Mouse (Mus musculus) lung, postnatal 0 days (tissue): ENCODE results near the gene Nmb.

ENCODE experiments used
- CTCF ChIP-seq: IDR thresholded peaks from 2 replicates; pipeline ENCODE4 v1.5.1; 2016; ENCODE audit warnings: antibody characterized with exemption, mild to moderate bottlenecking
- EP300 ChIP-seq: IDR thresholded peaks from 2 replicates; pipeline ENCODE4 v1.6.1; 2016; ENCODE audit warnings: antibody characterized with exemption, mild to moderate bottlenecking, control low read depth

- TF ChIP-seq EP300 = no peak
- TF ChIP-seq CTCF = no peak
These were observed 15.0 kb downstream of the Nmb start for GRCm38 (mm10) chr7:80889841-80890241.
